Mouse (Mus musculus): ENCODE measurements around the gene Pdk2. TPM values are rescaled to one million over a fixed set of nuclear protein-coding genes. Genes with fewer than 3 reads are reported as not detected.

The Pdk2 gene
- total and polyA plus RNA-seq, 2 experiments from 2014 or later = 168 to 179 TPM

DNA sequence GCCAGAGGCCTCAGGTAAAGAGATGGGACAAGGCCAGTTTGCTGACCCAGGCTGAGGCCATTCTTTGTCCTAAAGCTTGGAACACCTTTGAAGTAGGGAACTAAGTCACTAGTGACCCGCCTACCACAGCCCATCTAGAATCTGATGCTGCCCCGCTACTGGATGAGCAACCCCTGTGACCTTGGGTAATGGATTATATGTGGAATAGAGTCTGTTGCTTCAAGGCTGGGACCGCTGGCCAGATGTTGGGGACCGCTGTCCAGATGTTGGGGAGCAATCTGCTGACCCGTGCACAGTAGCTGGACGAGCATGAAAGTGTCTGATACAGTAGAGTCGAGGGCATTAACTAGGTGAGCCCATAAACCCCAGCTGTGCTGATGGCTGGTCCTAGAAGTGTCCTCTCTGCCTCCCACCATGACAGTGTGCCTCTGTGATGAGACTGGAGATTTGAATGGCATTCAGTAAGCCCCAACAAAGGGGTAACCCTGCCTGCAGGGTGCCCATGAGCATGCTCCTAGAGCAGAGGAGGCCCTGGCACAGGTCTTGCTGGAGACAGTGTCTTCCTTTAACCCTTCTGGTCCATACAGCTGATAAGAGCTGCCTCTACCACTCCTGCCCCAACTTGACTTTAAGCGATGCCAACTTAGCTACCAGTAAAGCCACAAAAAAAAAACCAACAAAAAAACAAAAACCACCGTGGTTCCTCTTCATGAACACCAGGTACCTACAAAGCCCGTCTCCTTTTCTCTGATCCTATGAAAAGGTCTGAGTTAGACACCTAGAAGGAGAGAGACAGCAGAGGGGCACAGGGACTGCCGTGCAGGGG, 46.0 kb downstream of the Pdk2 start:
- peak overlapping the region; percentile 89; the same call in 1 of the 2 replicates for H3K4me3 ChIP-seq (ENCODE audit: low read depth, low read length)
- H3K36me3 ChIP-seq (replicated peaks; ENCODE audit: control insufficient read depth, insufficient read depth, low read length) = peaks cover 40% of the 10 kb centered on the region

DNA sequence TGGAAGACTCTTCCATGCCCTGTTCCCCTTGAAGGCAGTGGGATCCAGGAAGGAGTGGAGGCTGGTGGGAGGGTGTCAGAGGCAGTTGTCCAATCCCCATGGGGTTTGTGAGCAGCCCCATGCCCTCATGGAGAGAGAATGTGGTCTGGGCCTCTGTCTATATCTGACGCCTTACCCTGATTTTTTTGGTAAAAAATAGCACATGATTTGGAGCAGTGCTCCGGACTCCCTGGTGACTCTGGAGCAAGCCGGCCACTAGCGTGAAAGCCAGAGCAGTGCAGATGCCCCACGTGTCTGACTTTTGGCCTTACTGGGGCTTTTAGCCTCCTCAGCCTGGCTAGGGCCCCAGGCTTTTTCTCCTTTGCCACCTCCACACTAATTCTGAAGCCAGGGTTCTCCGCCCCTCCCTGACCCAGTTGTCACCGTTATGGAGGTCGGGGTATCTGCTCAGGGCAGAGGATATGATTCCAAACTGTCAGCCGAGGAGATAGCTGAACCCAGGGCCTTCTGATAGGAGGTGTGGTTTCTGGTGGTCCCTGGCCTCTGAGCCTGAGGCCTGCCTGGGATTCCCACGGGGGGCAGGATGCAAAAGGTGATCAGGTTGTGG, 46.8 kb downstream of the Pdk2 start:
- peak; percentile 54 for DNase-seq (ENCODE audit: low spot score)
- 0 out of 2 replicates have a peak overlapping the region, but pooled peaks have one; percentile 91 for H3K27ac ChIP-seq (ENCODE audit: low read depth)
- peak overlapping the region; percentile 89 for H3K4me3 ChIP-seq (ENCODE audit: low read depth, low read length)
- H3K4me1 ChIP-seq (ENCODE audit: control insufficient read depth, insufficient read depth) = peaks cover 35% of the 10 kb centered on the region
- peak overlapping the region; percentile 90 for H3K4me2 ChIP-seq (ENCODE audit: low read depth, low read length)
- 18% methylated on average over 10 of the region's 10 CpGs for WGBS
- TF ChIP-seq EP300 (IDR thresholded peaks at IDR 0.05; ENCODE audit: low read depth) (no peak), CTCF (IDR thresholded peaks at IDR 0.05; ENCODE audit: low read depth) (no peak)
- no peak for ATAC-seq (ENCODE audit: insufficient read depth, low read depth)
- H3K36me3 ChIP-seq (replicated peaks; ENCODE audit: control insufficient read depth, insufficient read depth, low read length) = peaks cover 31% of the 10 kb centered on the region
- no peaks in the 10 kb centered on the region for H3K9me3 ChIP-seq (replicated peaks; ENCODE audit: control insufficient read depth, low read length)
- no peaks in the 10 kb centered on the region for H3K27me3 ChIP-seq (ENCODE audit: control insufficient read depth, insufficient read depth, low read length)
- peak overlapping the region; percentile 88; the same call in 1 of the 2 replicates for H3K9ac ChIP-seq (replicated peaks; ENCODE audit: low read depth, low read length)

More for the DNA sequence above, 46.0 kb downstream of the Pdk2 start:
- Histone ChIP-seq H3K9me3 (replicated peaks; ENCODE audit: control insufficient read depth, low read length) (no peaks in the 10 kb centered on the region), H3K9ac (replicated peaks; ENCODE audit: low read depth, low read length) (peak overlapping the region; percentile 88; the same call in 1 of the 2 replicates), H3K27me3 (ENCODE audit: control insufficient read depth, insufficient read depth, low read length) (no peaks in the 10 kb centered on the region), H3K27ac (ENCODE audit: low read depth) (no peak overlapping the region), H3K4me2 (ENCODE audit: low read depth, low read length) (peak overlapping the region; percentile 90), H3K4me1 (ENCODE audit: control insufficient read depth, insufficient read depth) (peaks cover 30% of the 10 kb centered on the region)
- WGBS = 77% methylated on average over 11 of the region's 11 CpGs
- DNase-seq (ENCODE audit: low spot score) (no peak), ATAC-seq (ENCODE audit: insufficient read depth, low read depth) (no peak)
- no peak for TF ChIP-seq EP300 (IDR thresholded peaks at IDR 0.05; ENCODE audit: low read depth)
- no peak for TF ChIP-seq CTCF (IDR thresholded peaks at IDR 0.05; ENCODE audit: low read depth)

DNA sequence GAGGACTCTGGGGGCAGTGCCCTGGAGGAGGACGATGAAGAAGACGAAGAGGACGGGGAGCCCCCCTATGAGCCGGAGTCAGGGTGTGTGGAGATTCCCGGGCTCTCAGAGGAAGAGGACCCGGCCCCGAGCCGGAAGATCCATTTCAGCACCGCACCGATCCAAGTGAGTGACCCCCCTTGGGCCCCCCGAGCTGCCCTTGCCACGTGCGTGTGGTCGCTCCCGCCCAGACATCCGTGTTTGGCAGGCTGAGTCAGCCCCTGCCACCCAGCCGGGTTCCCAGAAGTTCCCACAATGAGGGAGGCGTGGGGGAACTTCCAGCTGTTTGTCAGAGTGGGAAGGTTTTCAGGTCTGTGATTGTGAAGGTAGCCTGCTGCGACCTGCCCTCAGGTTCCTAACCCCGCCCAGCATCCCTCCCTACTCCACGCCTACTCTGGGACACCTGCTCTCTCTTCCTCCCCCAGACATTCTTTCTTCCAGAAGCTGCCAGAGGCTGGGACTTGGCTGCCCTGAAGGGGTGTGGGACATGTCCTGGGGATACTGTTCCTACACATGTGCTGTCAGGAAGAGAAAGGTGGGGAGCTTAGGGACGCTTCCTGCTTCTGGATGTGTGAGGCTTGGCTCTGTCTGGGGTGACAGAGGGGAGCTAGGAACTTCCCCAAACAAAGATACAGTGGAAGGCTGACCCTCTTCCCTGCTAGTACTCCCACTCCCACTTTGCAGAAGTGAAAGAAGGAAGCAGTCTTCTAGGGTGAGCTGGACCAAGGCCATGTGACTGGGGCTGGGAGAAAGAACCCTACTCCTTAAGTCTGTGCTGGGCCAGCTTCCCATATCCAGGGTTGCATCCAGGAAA, 48.2 kb downstream of the Pdk2 start:
- Histone ChIP-seq H3K27ac (ENCODE audit: low read depth) (peak overlapping the region; percentile 91), H3K9me3 (replicated peaks; ENCODE audit: control insufficient read depth, low read length) (no peaks in the 10 kb centered on the region), H3K4me3 (ENCODE audit: low read depth, low read length) (peak overlapping the region; percentile 89), H3K36me3 (replicated peaks; ENCODE audit: control insufficient read depth, insufficient read depth, low read length) (peaks cover 19% of the 10 kb centered on the region), H3K4me1 (ENCODE audit: control insufficient read depth, insufficient read depth) (peaks cover 43% of the 10 kb centered on the region), H3K27me3 (ENCODE audit: control insufficient read depth, insufficient read depth, low read length) (no peaks in the 10 kb centered on the region), H3K9ac (replicated peaks; ENCODE audit: low read depth, low read length) (peak overlapping the region; percentile 88), H3K4me2 (ENCODE audit: low read depth, low read length) (peak overlapping the region; percentile 90)
- 2% methylated on average over 17 of the region's 22 CpGs for WGBS
- no peak for TF ChIP-seq EP300 (IDR thresholded peaks at IDR 0.05; ENCODE audit: low read depth)
- no peak for TF ChIP-seq CTCF (IDR thresholded peaks at IDR 0.05; ENCODE audit: low read depth)
- DNase-seq (ENCODE audit: low spot score) = peak; percentile 45
- ATAC-seq (ENCODE audit: insufficient read depth, low read depth) = no peak

DNA sequence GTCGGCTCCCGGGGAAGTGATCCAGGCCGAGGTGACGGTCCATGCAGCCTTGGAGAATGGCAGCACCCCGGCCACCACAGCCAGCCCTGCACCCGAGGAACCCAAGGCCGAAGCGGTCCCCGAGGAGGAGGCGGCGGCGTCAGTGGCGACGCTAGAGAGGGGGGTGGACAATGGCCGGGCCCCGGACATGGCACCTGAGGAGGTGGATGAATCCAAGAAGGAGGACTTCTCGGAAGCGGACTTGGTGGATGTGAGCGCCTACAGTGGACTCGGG, 48.7 kb downstream of the Pdk2 start:
- Histone ChIP-seq H3K36me3 (replicated peaks; ENCODE audit: control insufficient read depth, insufficient read depth, low read length) (peaks cover 14% of the 10 kb centered on the region), H3K4me3 (ENCODE audit: low read depth, low read length) (peak overlapping the region; percentile 89), H3K27me3 (ENCODE audit: control insufficient read depth, insufficient read depth, low read length) (no peaks in the 10 kb centered on the region), H3K27ac (ENCODE audit: low read depth) (peak overlapping the region; percentile 91), H3K4me1 (ENCODE audit: control insufficient read depth, insufficient read depth) (peaks cover 43% of the 10 kb centered on the region), H3K4me2 (ENCODE audit: low read depth, low read length) (peak overlapping the region; percentile 90), H3K9me3 (replicated peaks; ENCODE audit: control insufficient read depth, low read length) (no peaks in the 10 kb centered on the region), H3K9ac (replicated peaks; ENCODE audit: low read depth, low read length) (peak overlapping the region; percentile 88)
- no peak for TF ChIP-seq CTCF (IDR thresholded peaks at IDR 0.05; ENCODE audit: low read depth)
- no peak for TF ChIP-seq EP300 (IDR thresholded peaks at IDR 0.05; ENCODE audit: low read depth)
- DNase-seq (ENCODE audit: low spot score) (no peak), ATAC-seq (ENCODE audit: insufficient read depth, low read depth) (no peak)
- under 1% methylated on average over 20 of the region's 20 CpGs for WGBS

All from heart, postnatal 0 days (tissue).